Mouse (Mus musculus) thymus, postnatal 0 days (tissue): ENCODE data around the gene Usp17ld. TPM values are rescaled to one million over a fixed set of nuclear protein-coding genes. Genes with fewer than 3 reads are reported as not detected.
"Not testable (repeated sequence)": the region's sequence is repeated elsewhere in the genome, so short reads cannot be mapped to it uniquely, and the experiment has no call there.

Experiments used
- DNase-seq: peaks from one replicate; pipeline ENCODE4 v3.0.0-alpha.2; 2015; ENCODE audit warnings: low spot score
- microRNA-seq: library from miRNA; unstranded; fragments of <30 nt; microRNA quantifications from one replicate; pipeline ENCODE4, GENCODE M21; 2016; ENCODE audit warnings: borderline number of aligned reads
- polyA plus RNA-seq: library from polyadenylated mRNA; unstranded; fragments of >200 nt; fragmentation: Nextera tagmentation; extraction: Ambion mirVana; gene quantifications from 2 replicates; pipeline ENCODE4 v1.2.1, GENCODE M21; 2015

The Usp17ld gene
- polyA plus RNA-seq: not detected in 2 replicates

- not testable (repeated sequence) for DNase-seq
Observed at GRCm38 (mm10) chr7:103252405-103252804, at the start of gene Usp17ld. Gene Usp17ld, minus strand, starts transcription at chr7:103252505.

GRCm38 (mm10) chr7:103216696-103217095, 35.6 kb downstream of the Usp17ld start, which contains the start of gene Olfr594:
Gene Olfr594, plus strand, starts transcription at chr7:103216996.
- no peak for DNase-seq

- DNase-seq: not testable (repeated sequence)
Observed at GRCm38 (mm10) chr7:103212050-103212449, 40.3 kb downstream of the Usp17ld start.

- DNase-seq: no peak
Observed at GRCm38 (mm10) chr7:103211562-103211961, 40.7 kb downstream of the Usp17ld start, which contains the start of gene Olfr593. Gene Olfr593, plus strand, starts transcription at chr7:103211862.

Small RNA genes lying within 50 kb of the gene (microRNA-seq; reads per million reads assigned to microRNA genes)
- gene Gm23550 (not detected), gene Gm25171 (not detected)

Other genes starting within 250 kb of the Usp17ld start
- gene Olfr582, start 214.5 kb downstream of the Usp17ld start, polyA plus RNA-seq: not detected in 2 replicates
- not detected in 2 replicates for gene Olfr583, start 201.2 kb downstream of the Usp17ld start, polyA plus RNA-seq
- not detected in 2 replicates for gene Olfr584, start 170.6 kb downstream of the Usp17ld start, polyA plus RNA-seq
- not detected in 2 replicates for gene Olfr585, start 154.8 kb downstream of the Usp17ld start, polyA plus RNA-seq
- not detected in 2 replicates for gene Olfr586, start 126.9 kb downstream of the Usp17ld start, polyA plus RNA-seq
- not detected in 2 replicates for gene Olfr588-ps1, start 111.6 kb downstream of the Usp17ld start, polyA plus RNA-seq
- gene Olfr589, start 96.1 kb downstream of the Usp17ld start, polyA plus RNA-seq: not detected in 2 replicates
- not detected in 2 replicates for gene Olfr591, start 74.2 kb downstream of the Usp17ld start, polyA plus RNA-seq
- not detected in 2 replicates for gene Olfr592, start 67.7 kb downstream of the Usp17ld start, polyA plus RNA-seq
- not detected in 2 replicates for gene Olfr593, start 40.6 kb downstream of the Usp17ld start, polyA plus RNA-seq
- gene Olfr594, start 35.5 kb downstream of the Usp17ld start, polyA plus RNA-seq: not detected in 2 replicates
- gene Olfr596, start 53.1 kb upstream of the Usp17ld start, polyA plus RNA-seq: not detected in 2 replicates
- not detected in 2 replicates for gene Olfr597, start 63.8 kb upstream of the Usp17ld start, polyA plus RNA-seq
- gene Olfr598, start 71.1 kb upstream of the Usp17ld start, polyA plus RNA-seq: not detected in 2 replicates
- gene Olfr599, start 83.4 kb upstream of the Usp17ld start, polyA plus RNA-seq: not detected in 2 replicates
- not detected in 2 replicates for gene Olfr600, start 97.2 kb upstream of the Usp17ld start, polyA plus RNA-seq
- not detected in 2 replicates for gene Olfr601, start 110.2 kb upstream of the Usp17ld start, polyA plus RNA-seq
- gene Olfr603, start 133.7 kb upstream of the Usp17ld start, polyA plus RNA-seq: not detected in 2 replicates
- gene Usp17lc, start 162.6 kb upstream of the Usp17ld start, polyA plus RNA-seq: not detected in 2 replicates
- gene Olfr605, start 192.9 kb upstream of the Usp17ld start, polyA plus RNA-seq: not detected in 2 replicates
- not detected in 2 replicates for gene Olfr606, start 196.5 kb upstream of the Usp17ld start, polyA plus RNA-seq
- gene Olfr607, start 211.6 kb upstream of the Usp17ld start, polyA plus RNA-seq: not detected in 2 replicates
- gene Olfr608, start 217.4 kb upstream of the Usp17ld start, polyA plus RNA-seq: not detected in 2 replicates
- gene Olfr609, start 245.6 kb upstream of the Usp17ld start, polyA plus RNA-seq: not detected in 2 replicates